In genomic region chr8:105172003-105172362, GRCm38 (mm10) we compare ENCODE assay signal across 8 mouse cellular contexts. TPM values are rescaled to one million over a fixed set of nuclear protein-coding genes. Genes with fewer than 3 reads are reported as not detected.
A peak's percentile ranks its signal among the peaks of the same experiment; 100 is the strongest.
DNase-seq lines count a peak whose midpoint lies in the region; ATAC-seq lines count a peak whose summit lies in the region.

No protein-coding gene starts in this region.

- no peaks in the 10 kb centered on the region for H3K9me3 ChIP-seq in heart, embryonic 15.5 days (replicated peaks)
- H3K9me3 ChIP-seq in hindbrain, embryonic 16.5 days (ENCODE audit: control insufficient read depth, low read length): no peaks in the 10 kb centered on the region
- no peaks in the 10 kb centered on the region for H3K9me3 ChIP-seq in midbrain, embryonic 14.5 days (ENCODE audit: control insufficient read depth, low read length)

- peak overlapping the region; percentile 98 for H3K9ac ChIP-seq in heart, embryonic 15.5 days
- no peak overlapping the region; the same call in 1 of the 2 replicates for H3K9ac ChIP-seq in hindbrain, embryonic 16.5 days (ENCODE audit: low read depth, low read length)
- H3K9ac ChIP-seq in midbrain, embryonic 14.5 days (replicated peaks; ENCODE audit: low read length): peak overlapping the region; percentile 84

- peak overlapping the region; percentile 99 for H3K27ac ChIP-seq in heart, embryonic 15.5 days
- no peak overlapping the region for H3K27ac ChIP-seq in brown adipose tissue, adult 24 weeks (replicated peaks; ENCODE audit: low read depth, low read length)
- no peak overlapping the region for H3K27ac ChIP-seq in hindbrain, embryonic 16.5 days (ENCODE audit: low read depth, low read length)
- no peak overlapping the region for H3K27ac ChIP-seq in midbrain, embryonic 14.5 days (replicated peaks; ENCODE audit: low read depth, low read length)

- DNase-seq in heart, adult 18-20 months: no peak
- no peak for DNase-seq in midbrain, embryonic 14.5 days
- no peak for DNase-seq in adrenal gland, adult (ENCODE audit: inconsistent age in 2 of 2, low spot score in 1 of 2)
- DNase-seq in left cerebral cortex, adult 18-20 months (ENCODE audit: low spot score in 2 of 2): no peak
- DNase-seq in cerebellum, adult 9-10 months: no peak

- H3K4me3 ChIP-seq in heart, embryonic 15.5 days: peak overlapping the region; percentile 95
- peak overlapping the region; percentile 67; the same call in 1 of the 2 replicates for H3K4me3 ChIP-seq in brown adipose tissue, adult 24 weeks (ENCODE audit: insufficient read depth, low read depth, low read length)
- peak overlapping the region; percentile 96 for H3K4me3 ChIP-seq in hindbrain, embryonic 16.5 days (ENCODE audit: low read length)
- H3K4me3 ChIP-seq in midbrain, embryonic 14.5 days (replicated peaks; ENCODE audit: low read depth, low read length): peak overlapping the region; percentile 88

- peak overlapping the region; percentile 81 for H3K4me2 ChIP-seq in heart, embryonic 15.5 days
- H3K4me2 ChIP-seq in hindbrain, embryonic 16.5 days (ENCODE audit: low read length): peak overlapping the region; percentile 71
- H3K4me2 ChIP-seq in midbrain, embryonic 14.5 days (ENCODE audit: low read length): peak overlapping the region; percentile 69

- no peaks in the 10 kb centered on the region for H3K27me3 ChIP-seq in heart, embryonic 15.5 days
- no peaks in the 10 kb centered on the region for H3K27me3 ChIP-seq in hindbrain, embryonic 16.5 days (replicated peaks; ENCODE audit: control insufficient read depth, insufficient read depth, low read length)
- H3K27me3 ChIP-seq in midbrain, embryonic 14.5 days (ENCODE audit: control insufficient read depth, insufficient read depth, low read length): no peaks in the 10 kb centered on the region

- peaks cover 23% of the 10 kb centered on the region for H3K4me1 ChIP-seq in heart, embryonic 15.5 days (replicated peaks)
- no peaks in the 10 kb centered on the region; the same call in 1 of the 2 replicates for H3K4me1 ChIP-seq in brown adipose tissue, adult 24 weeks (ENCODE audit: control insufficient read depth, insufficient read depth, insufficient read length, low read length)
- peaks cover 5% of the 10 kb centered on the region for H3K4me1 ChIP-seq in hindbrain, embryonic 16.5 days (ENCODE audit: control insufficient read depth, insufficient read depth, low read depth, low read length)
- no peaks in the 10 kb centered on the region; the same call in 1 of the 2 replicates for H3K4me1 ChIP-seq in midbrain, embryonic 14.5 days (ENCODE audit: control insufficient read depth, insufficient read depth, low read length)

- 21% methylated on average over 6 of the region's 6 CpGs for WGBS in heart, embryonic 15.5 days
- WGBS in hindbrain, embryonic 16.5 days: 24% methylated on average over 6 of the region's 6 CpGs
- WGBS in midbrain, embryonic 14.5 days: 20% methylated on average over 6 of the region's 6 CpGs

- no peak for ATAC-seq in heart, embryonic 15.5 days (replicated peaks; ENCODE audit: insufficient number of reproducible peaks, insufficient read depth, low FRiP score, low read depth)
- ATAC-seq in hindbrain, embryonic 16.5 days: no peak
- no peak for ATAC-seq in midbrain, embryonic 14.5 days (ENCODE audit: low FRiP score, low TSS enrichment)

- peaks cover 5% of the 10 kb centered on the region; the same call in 1 of the 2 replicates for H3K36me3 ChIP-seq in heart, embryonic 15.5 days
- 0 out of 2 replicates have a peak, but pooled peaks cover 1% of the 10 kb centered on the region for H3K36me3 ChIP-seq in hindbrain, embryonic 16.5 days (ENCODE audit: control insufficient read depth, insufficient read depth, low read length)
- no peaks in the 10 kb centered on the region for H3K36me3 ChIP-seq in midbrain, embryonic 14.5 days (ENCODE audit: control insufficient read depth, insufficient read depth, low read length)

RNA-seq across cellular contexts. Expression of gene Cbfb, which starts 1.5 kb away (rescaled TPM):
- polyA plus RNA-seq in heart, embryonic 15.5 days (2015; fragmentation: Nextera tagmentation; extraction: Ambion mirVana): 39.2 and 40.1 TPM in 2 replicates
- total RNA-seq in heart, adult 18-20 months (2021): 10 to 100 TPM; 19.6 to 21.7 TPM
- 14.0 and 14.7 TPM in 2 replicates for polyA plus RNA-seq in brown adipose tissue, adult 24 weeks (2012; ENCODE audit: insufficient read depth, insufficient read length, missing spikeins)
- polyA plus RNA-seq in hindbrain, embryonic 16.5 days (2015; fragmentation: Nextera tagmentation; extraction: Ambion mirVana): 28.6 and 29.0 TPM in 2 replicates
- 25.7 and 34.7 TPM in 2 replicates for polyA plus RNA-seq in midbrain, embryonic 14.5 days (2014; fragmentation: Nextera tagmentation; extraction: Ambion mirVana)
- total RNA-seq in left cerebral cortex, adult 18-20 months (2021): 10 to 100 TPM; 19.4 to 24.7 TPM

RNA-seq across cellular contexts. Expression of gene Ces4a, which starts 40.4 kb away (rescaled TPM):
- not detected in 2 replicates for polyA plus RNA-seq in heart, embryonic 15.5 days (2015; fragmentation: Nextera tagmentation; extraction: Ambion mirVana)
- total RNA-seq in heart, adult 18-20 months (2021): not detected
- not detected in 2 replicates for polyA plus RNA-seq in brown adipose tissue, adult 24 weeks (2012; ENCODE audit: insufficient read depth, insufficient read length, missing spikeins)
- polyA plus RNA-seq in hindbrain, embryonic 16.5 days (2015; fragmentation: Nextera tagmentation; extraction: Ambion mirVana): not detected in 2 replicates
- not detected in 2 replicates for polyA plus RNA-seq in midbrain, embryonic 14.5 days (2014; fragmentation: Nextera tagmentation; extraction: Ambion mirVana)
- not detected for total RNA-seq in left cerebral cortex, adult 18-20 months (2021)

RNA-seq across cellular contexts. Expression of gene D230025D16Rik, which starts 53.0 kb away (rescaled TPM):
- polyA plus RNA-seq in heart, embryonic 15.5 days (2015; fragmentation: Nextera tagmentation; extraction: Ambion mirVana): 17.7 and 19.6 TPM in 2 replicates
- 10 to 100 TPM; 18.1 to 19.4 TPM for total RNA-seq in heart, adult 18-20 months (2021)
- 15.1 and 17.8 TPM in 2 replicates for polyA plus RNA-seq in brown adipose tissue, adult 24 weeks (2012; ENCODE audit: insufficient read depth, insufficient read length, missing spikeins)
- 27.9 and 31.7 TPM in 2 replicates for polyA plus RNA-seq in hindbrain, embryonic 16.5 days (2015; fragmentation: Nextera tagmentation; extraction: Ambion mirVana)
- polyA plus RNA-seq in midbrain, embryonic 14.5 days (2014; fragmentation: Nextera tagmentation; extraction: Ambion mirVana): 38.7 and 39.9 TPM in 2 replicates
- total RNA-seq in left cerebral cortex, adult 18-20 months (2021): 10 to 100 TPM; 37.0 to 40.0 TPM
